In genomic region chr12:91088271-91088670, GRCm38 (mm10) we compare ENCODE assay signal across 12 mouse cellular contexts.
DNase-seq lines count a peak whose midpoint lies in the region; ATAC-seq lines count a peak whose summit lies in the region.
"Had no signal": no experiment of that assay in that cellular context is flagged by ENCODE, and none has a peak within 500 bp of the region (broad histone marks: within the 10 kb centered on the region; RNA-seq: fewer than 3 reads in every experiment).

No protein-coding gene starts in this region.

- peak; percentile 19 to 27 for DNase-seq in heart, postnatal 10 days
- DNase-seq in heart, postnatal 4 days = no peak
- DNase-seq in right cerebral cortex, adult 18-20 months = peak; percentile 8
- no peak for DNase-seq in right cerebral cortex, postnatal 25 days
- peak; percentile 82 for DNase-seq in cerebellum, adult 9-10 months
- DNase-seq in urinary bladder, postnatal 10 days (ENCODE audit: low spot score) = no peak
- no peak for DNase-seq in ovary, postnatal 10 days (ENCODE audit: low spot score)
- no peak for DNase-seq in forebrain, embryonic 11.5 days (ENCODE audit: low spot score)
- DNase-seq: adrenal gland, postnatal 14 days; kidney, postnatal 36 days; right cerebral cortex, postnatal 4 days had no signal

- ATAC-seq in forebrain, embryonic 11.5 days (replicated peaks; ENCODE audit: low FRiP score) = no peak

- intact Hi-C loops in heart, postnatal 10 days (cut with DNase I) = no loop called here

- no peak overlapping the region for H3K4me3 ChIP-seq in forebrain, embryonic 11.5 days (ENCODE audit: low read depth, low read length)
- H3K4me3 ChIP-seq: embryonic facial prominence, embryonic 12.5 days had no signal

- 92% methylated on average over 4 of the region's 4 CpGs for WGBS in forebrain, embryonic 11.5 days

- H3K9ac ChIP-seq in forebrain, embryonic 11.5 days (ENCODE audit: low read length) = no peak overlapping the region
- H3K9ac ChIP-seq: embryonic facial prominence, embryonic 12.5 days had no signal

- no peak overlapping the region for H3K4me2 ChIP-seq in forebrain, embryonic 11.5 days (ENCODE audit: low read depth, low read length, severe bottlenecking)
- H3K4me2 ChIP-seq: embryonic facial prominence, embryonic 12.5 days had no signal

- H3K27me3 ChIP-seq in forebrain, embryonic 11.5 days (ENCODE audit: control insufficient read depth, insufficient read depth, low read length) = no peaks in the 10 kb centered on the region
- H3K27me3 ChIP-seq: embryonic facial prominence, embryonic 12.5 days had no signal

- no peaks in the 10 kb centered on the region for H3K9me3 ChIP-seq in forebrain, embryonic 11.5 days (ENCODE audit: control insufficient read depth, low read length)
- H3K9me3 ChIP-seq: embryonic facial prominence, embryonic 12.5 days had no signal

- no peak overlapping the region for H3K27ac ChIP-seq in forebrain, embryonic 11.5 days (ENCODE audit: low read depth, low read length)
- H3K27ac ChIP-seq: embryonic facial prominence, embryonic 12.5 days had no signal

- H3K4me1 ChIP-seq in forebrain, embryonic 11.5 days (replicated peaks; ENCODE audit: control insufficient read depth, insufficient read depth, low read length) = no peaks in the 10 kb centered on the region
- H3K4me1 ChIP-seq: embryonic facial prominence, embryonic 12.5 days had no signal

- no peaks in the 10 kb centered on the region for H3K36me3 ChIP-seq in forebrain, embryonic 11.5 days (ENCODE audit: control insufficient read depth, insufficient read depth, low read length)
- H3K36me3 ChIP-seq: embryonic facial prominence, embryonic 12.5 days had no signal

Comparison
In these comparisons a context has a peak if more than half of its experiments do, and no peak if none do; other contexts are left out.
1. DNase-seq: peak in heart, postnatal 10 days (2 of 2), right cerebral cortex, adult 18-20 months (single experiment) and cerebellum, adult 9-10 months (single experiment); none in heart, postnatal 4 days (single experiment), right cerebral cortex, postnatal 25 days (single experiment), urinary bladder, postnatal 10 days (single experiment), ovary, postnatal 10 days (single experiment) and forebrain, embryonic 11.5 days (single experiment).